Mouse (Mus musculus) thymus, adult 2 months (tissue): ENCODE results near the gene Gstcd.

ENCODE experiments used
- CTCF ChIP-seq: fragments of 200-500 bp; IDR thresholded peaks from 2 replicates; pipeline ENCODE4 v1.5.1; 2012; ENCODE audit warnings: mild to moderate bottlenecking, control low read depth, low read length, moderate library complexity, borderline replicate concordance; ENCODE audit not compliant: control insufficient read depth, poor library complexity, insufficient read depth; ENCODE audit errors: extremely low read depth
- POLR2A ChIP-seq: fragments of 200-500 bp; IDR thresholded peaks from 2 replicates; pipeline ENCODE4 v1.6.1; 2012; ENCODE audit warnings: mild to moderate bottlenecking, low read length, control low read depth, moderate library complexity; ENCODE audit not compliant: control insufficient read depth, poor library complexity, insufficient read depth; ENCODE audit errors: extremely low read depth

- TF ChIP-seq CTCF: no peak
- no peak for TF ChIP-seq POLR2A
Measured at GRCm38 (mm10) chr3:133033145-133033755, 58.6 kb downstream of the Gstcd start.
